Mouse (Mus musculus) CD4-positive, CD25-positive, alpha-beta regulatory T cell, adult 4 months (primary cell): ENCODE data around the gene Gm20388. TPM values are rescaled to one million over a fixed set of nuclear protein-coding genes. Genes with fewer than 3 reads are reported as not detected.
"Not testable (repeated sequence)": the region's sequence is repeated elsewhere in the genome, so short reads cannot be mapped to it uniquely, and the experiment has no call there.

Experiments
- ATAC-seq: one replicate; pipeline ENCODE4 v1.8.0; 2017
- polyA plus RNA-seq, 2 experiments: library from polyadenylated mRNA; unstranded; fragments of 100-300 nt; shearing (Covaris generic); gene quantifications; one replicate each; pipeline ENCODE4 v1.2.1; 2017

Gene Gm20388
- polyA plus RNA-seq, 2 experiments from 2014 or later = 10.7 to 12.8 TPM

DNA sequence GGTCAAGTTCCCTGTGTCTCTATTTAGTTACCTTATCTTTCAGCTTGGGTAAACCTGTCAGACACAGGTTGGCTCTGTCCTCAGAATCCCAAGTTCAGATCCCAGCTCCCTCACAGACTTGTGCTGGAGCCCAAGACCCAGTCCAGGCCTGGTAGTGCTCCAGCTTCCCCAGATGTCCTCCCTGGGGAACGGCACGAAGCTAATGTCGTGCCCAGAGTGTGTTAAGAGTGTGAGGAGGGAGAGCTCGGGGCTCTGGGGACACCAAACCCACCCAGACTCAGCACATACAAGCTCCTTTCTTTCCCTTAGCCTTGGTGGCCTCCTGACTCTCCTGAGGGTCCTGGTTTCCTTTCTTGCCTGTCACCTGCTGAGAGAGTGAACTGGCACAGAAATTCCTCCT is 1389.4 kb downstream of the Gm20388 start:
- no peak for ATAC-seq

DNA sequence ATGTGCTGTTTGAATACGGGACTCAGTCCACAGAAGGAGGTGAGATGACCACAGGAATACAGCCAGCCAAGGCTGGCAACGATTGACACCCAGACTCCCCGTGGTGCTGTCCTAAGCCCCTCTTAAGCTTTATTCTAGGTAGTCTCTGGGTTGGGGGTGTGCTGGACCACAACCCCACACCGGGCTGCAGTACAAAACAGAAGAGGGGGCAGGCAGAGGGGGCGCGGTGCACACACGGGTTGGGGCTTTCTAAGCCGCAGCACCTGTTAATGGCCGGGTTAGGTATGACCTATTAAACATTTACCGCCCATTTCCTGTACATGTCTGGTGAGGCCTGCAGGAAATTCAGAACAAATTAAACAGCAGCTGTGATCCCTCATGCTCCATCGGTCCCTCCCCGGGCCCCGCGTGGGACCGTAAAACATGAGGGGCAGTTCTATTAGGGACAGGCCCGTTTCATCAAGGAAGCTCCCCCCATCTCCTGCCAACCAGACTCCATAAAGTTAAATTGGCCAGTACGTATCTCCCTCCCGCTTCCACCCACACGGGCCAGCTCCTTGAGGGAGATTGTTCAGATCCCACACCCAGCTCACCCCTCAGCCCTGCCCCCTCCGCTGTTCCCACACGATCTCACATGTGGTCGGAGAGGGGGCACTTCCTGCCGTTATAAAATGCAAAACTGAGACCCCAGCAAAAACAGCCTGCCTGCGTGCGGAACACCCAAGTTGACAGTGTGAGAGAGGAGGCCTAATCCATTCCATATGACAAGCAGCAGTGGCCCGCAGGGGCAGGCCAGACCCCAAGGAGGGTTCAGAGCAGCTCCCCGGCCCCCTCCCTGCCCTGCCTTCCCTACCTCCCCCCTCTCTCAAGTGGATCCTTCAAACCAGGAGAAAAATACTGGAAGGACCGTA is 1390.1 kb downstream of the Gm20388 start:
- ATAC-seq = peak; percentile 78

DNA sequence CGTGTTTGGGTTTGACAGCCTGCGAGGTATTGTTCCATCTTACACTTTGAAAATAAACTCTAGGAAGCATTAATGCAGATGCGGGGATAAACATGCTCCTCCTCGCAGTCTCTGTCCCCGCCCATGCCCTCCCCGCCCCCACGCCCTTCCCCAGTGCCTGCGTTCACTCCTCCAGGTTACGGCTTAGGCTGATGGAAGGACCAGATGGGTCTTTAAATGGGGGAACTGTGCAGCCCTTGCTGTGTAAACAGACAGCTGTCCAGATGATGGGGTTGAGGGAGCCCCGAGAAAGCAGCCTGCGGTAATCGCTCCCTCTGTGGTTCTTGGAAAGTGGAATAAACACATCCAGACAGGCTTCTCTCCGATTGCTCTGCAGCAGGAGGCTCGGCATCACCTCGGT is 1390.8 kb downstream of the Gm20388 start:
- ATAC-seq = no peak

DNA sequence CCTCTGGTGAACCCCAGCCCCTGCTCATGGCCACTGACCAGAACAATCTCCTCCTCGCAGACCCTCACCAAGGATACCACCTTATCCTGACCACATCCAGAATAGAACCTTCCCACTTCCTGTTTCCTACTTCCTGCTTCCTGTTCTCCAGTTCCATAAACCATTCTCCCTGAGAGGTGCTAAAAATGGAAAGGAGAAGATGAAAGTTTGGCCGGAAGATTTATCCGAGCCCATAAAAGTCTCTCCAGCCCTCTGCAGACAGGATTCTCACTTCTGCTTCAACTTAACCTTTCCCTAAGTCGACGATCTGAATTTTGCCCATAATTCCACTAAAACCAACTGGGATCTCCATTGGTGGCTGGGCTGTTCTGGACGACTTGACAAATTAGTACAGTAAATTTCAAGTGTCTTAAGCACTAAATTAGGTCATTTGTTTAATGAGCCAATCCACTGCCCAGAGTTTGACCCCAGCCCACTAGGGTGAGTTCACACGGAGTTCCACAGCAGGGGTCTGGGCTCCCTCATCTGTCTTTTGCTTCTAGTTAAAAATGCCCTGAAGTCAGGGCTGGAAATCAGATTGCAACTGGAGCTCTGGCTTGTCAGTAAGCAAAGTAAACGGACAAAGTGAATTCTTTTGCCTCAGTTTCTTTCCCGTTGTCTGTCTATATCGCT is 1391.5 kb downstream of the Gm20388 start:
- ATAC-seq = no peak

DNA sequence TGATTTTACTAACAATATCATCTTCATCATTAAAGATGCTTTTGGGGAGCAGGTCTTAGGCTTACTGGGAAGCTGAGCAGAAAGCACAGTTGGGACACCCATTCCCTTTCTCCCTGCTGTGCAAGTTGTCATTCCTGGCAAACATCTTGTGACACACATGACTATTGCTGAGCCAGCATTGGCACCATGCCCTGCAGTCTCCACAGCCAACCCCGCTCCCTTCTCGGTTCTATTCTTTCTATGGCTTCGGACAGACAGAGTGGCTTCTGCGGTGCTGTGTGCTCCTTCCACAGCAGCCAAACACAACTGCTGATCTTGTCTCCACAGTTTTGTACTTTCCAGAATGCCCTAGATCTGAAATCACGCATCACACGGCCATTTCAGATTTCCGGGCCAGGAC is 1397.1 kb downstream of the Gm20388 start:
- no peak for ATAC-seq

DNA sequence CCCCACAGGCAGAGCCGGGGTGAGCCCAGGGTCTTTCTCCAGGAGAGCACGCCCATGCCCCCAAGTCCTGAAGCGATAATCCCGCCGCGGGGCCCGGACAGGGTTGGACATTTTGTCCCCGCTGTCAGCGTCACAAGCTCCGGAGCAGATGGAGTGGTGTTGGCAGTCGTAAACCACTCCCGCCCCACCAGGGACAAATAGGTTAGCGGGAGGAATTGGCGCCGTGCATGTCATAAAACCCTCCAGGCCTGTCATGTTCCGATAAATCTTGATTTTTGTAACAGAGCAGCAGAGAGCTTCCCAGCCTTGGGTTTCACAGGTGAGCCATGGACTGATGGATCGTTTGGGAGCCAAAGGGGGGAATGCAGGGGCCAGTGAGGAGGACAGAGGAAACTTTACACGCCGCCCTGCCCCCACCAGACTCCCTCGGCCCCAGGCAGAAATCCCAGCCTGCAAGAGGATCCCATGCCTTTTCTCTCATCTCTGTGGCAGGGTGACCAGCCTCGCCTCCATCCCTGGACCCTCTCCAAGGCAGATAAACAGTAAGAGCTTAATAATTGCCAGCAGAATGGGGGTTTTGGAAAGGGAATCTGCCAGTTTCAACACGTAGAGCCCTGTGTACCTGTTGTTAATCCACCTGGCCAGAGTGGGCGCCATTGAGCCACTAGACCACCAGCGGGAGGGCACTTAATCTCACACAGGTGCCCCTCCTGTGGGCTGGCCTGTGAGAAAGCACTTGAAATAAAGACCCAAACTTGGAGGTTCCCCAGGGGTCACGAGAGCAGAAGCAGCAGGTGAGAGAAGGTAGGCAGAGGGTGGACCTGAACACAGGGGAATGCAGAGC is 1400.6 kb downstream of the Gm20388 start:
- no peak for ATAC-seq

DNA sequence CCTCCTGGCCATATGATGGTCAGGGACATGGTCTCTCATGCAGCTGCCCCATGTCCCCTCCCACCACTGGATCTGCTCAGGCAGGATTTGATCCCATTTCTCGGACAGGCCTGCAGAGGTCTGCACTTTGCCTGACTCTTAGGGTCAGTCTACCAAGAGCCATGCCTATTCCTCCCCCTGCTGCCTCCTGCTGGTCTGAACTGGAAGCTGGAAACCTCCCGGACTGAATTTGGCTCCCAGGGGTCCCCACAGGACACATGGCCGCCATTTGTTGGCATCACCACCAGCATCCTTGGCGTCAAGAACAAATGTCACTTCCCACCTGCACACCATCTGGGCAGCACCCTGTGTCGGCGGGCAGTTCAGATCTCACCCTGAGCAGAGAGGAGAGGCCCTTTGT is 1402.8 kb downstream of the Gm20388 start:
- no peak for ATAC-seq

DNA sequence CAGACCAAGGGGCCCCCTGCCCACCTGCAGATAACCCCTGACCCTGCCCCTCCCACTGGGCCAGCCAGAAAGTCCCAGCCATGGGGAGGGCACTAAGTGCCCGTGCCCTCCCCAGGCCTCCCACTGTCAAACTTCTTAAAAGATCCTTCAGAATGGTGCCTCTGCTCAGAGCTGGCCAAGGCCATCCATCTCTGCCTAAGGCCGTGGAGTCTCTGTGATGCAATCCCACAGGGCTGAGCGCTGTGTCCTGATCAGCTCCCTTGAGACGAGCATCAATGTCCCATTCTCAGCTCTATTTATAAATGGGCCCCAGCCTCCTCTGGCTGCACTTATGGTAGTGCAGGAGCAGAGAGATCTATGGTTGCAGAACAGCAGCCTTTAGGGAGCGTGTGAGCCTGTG is 1403.4 kb downstream of the Gm20388 start:
- ATAC-seq = no peak

DNA sequence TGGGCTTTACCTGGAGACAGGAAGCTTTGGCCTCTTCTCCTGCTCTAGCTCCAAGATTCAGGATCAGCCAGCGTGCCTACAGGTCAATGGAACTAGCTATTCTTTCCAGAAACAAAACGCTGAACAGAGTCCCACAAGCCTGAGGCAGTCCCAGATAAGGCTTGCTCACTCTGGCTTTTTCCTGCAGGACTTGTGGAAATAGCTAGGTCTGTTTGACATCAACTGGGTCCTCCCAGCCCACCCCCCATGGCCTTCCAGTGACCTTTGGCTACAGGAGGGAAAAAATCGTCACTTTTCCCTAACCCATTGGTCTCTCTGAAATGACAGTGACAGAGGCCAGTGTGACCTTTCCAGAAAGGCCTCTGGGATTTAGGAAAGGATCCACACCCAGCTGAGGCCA is 1404.9 kb downstream of the Gm20388 start:
- no peak for ATAC-seq

DNA sequence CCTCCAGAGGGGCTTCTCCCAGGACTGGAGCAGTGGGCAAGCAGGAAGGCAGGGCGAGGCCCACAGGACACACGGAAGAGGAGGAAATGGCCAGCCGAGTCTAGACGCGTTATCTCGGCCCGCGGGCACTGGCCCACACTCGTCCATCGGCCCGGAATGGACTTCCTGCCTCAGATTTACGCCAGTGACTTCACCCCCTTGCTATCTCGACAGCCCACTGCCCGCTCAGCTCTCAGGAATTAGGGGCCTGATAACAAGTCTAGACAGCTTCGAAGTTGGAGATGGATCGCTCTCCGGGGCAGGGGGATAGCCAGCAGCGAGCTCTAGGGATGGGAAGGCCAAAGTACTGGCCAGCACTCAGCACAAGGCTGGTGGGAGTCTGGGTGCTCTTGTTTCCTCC is 1405.4 kb downstream of the Gm20388 start:
- ATAC-seq = no peak

DNA sequence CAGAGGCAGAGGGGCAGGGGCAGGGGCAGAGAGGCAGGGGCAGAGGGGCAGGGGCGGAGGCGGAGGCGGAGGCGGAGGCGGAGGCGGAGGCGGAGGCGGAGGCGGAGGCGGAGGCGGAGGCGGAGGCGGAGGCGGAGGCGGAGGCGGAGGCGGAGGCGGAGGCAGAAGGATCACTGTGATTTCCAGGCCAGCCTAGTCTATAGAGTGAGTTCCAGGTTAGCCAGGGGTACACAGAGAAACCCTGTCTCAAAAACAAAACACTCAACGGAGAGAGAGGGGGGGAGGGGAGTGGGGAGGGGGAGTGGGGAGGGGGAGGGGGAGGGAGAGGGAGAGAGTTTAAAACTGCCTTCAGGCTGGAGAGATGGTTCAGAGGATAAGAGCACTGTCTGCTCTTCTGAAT is 1408.1 kb downstream of the Gm20388 start:
- ATAC-seq = not testable (repeated sequence)

DNA sequence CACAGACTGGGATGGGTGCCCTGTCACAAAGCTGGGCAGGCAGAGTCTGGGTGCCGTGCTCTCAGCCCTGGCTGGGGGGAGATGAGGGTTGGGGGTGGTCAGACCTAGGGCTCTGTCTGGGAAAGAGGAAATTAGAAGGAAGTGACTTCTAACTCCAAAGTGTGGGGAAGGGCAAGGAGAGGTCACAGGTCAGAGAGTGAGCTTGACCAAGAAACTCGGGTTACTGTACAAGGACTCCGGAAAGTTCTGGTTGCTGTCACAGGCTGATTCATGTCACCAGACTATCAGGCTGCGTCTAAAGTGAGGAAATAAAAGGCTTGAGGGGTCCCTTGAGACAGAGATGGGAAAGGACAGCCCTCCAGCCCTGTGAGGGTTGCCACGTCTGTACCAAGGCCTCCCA is 1408.8 kb downstream of the Gm20388 start:
- no peak for ATAC-seq

DNA sequence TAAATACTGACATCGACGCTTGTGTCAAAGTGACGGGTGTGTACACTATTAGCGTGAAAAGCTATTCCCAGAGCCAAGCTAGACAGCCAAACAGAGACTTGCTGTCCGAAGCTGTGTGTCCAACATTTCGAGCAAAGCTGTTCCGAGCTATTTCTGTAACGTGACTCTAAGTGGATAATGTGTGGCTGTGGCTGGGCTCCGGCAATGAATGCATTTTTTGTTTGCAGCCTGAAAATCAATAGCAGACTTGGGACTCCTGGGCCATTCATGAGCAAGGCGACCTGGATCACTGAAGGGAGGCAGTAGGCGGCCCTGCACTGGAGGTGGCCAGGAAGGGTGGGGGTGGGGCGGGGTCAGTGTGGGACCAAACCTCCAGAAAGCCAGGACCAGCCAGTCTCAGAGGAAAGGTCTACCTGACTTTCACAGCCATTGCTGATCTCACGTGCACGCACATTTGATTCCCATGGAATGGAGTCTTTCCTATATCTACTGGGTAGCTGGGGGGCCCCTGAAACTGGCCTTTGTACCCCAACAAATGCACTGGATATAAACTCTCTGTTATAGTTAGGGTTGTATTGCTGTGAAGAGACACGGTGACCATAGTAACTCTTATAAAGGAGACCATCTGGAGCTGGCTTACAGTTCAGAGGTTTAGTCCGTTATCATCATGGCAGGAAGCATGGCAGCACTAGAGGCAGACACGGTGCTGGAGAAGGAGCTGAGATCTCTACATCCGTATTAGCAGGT is 1415.7 kb downstream of the Gm20388 start:
- ATAC-seq = no peak

DNA sequence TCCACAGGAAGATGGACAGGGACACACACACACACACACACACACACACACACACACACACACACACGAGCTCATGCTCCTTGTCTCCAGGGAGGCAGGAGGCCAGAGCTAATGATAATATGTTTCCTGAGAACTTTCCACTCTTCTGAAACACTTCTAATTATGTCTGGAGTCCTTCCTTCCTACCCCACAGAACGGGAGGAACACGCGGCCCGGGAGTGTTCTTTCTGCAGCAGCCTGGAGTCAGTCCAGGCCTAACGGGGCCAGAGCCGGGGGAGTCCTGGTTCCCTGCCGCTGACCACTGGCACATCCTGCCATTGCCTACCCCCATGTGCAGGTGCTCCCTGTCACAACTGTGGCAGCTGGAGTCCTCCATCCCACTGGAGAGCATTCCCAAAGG is 1421.8 kb downstream of the Gm20388 start:
- ATAC-seq = no peak

DNA sequence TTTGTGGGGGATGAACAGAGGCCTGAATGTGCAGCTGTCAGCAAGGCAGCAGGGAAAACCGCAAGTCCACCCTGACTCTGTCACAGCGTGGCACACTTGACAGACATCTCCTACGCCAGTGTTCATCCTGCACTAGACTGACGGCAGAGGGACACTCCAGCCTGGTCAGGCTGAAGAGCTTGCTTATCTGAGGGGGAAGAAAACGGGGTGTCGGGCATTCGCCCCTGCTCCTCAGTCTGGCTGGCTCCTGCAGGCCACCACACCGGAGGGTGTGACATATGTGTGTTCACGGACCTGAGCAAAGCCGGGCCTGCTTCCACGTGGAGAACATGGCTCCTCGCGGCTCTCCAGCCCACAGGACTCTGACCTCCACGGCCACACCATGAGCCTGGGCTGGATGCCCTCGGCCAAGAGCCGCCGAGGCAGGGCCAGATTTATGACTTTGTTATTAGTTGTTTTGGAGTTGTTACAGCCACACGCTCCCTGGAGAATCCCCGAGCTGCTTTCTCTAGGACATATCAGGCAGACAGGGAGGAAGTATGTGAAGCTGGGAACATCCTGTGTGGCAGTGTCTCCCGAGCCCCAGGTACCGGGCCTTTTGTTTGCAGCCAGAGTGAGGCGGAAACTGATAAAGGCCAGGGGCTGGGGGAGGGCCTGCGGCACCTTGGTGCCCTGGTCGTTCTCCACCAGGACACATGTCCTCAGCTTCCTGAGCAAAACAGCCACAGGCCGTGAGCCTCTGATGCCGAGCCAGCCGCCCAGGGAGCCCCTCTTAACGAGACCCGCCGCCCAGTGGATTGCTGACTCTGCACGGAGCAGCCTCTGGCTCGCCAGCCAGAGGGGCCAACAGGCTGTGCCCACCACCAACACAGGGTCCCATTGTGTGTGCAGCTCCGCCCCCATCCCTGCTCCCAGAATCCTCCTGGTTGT is 1424.1 kb downstream of the Gm20388 start:
- no peak for ATAC-seq

DNA sequence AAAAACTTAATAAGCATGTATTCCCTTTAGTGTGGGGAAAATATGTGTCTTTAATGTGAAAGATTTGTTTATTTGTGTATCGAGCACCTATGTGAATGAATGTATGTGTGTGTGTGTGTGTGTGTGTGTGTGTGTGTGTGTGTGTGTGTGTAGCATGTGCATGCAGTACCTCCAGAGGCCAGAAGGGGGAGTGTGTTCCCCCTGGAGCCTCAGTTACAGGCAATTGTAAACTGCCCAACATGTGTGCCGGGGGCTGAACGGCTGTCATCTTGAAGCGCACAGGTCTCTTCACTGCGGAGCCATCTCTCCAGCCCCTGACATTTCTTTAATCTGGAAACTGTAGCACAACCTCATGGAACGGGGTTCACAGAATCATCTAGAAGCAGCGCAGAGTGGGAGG is 1425.0 kb downstream of the Gm20388 start:
- ATAC-seq = no peak

DNA sequence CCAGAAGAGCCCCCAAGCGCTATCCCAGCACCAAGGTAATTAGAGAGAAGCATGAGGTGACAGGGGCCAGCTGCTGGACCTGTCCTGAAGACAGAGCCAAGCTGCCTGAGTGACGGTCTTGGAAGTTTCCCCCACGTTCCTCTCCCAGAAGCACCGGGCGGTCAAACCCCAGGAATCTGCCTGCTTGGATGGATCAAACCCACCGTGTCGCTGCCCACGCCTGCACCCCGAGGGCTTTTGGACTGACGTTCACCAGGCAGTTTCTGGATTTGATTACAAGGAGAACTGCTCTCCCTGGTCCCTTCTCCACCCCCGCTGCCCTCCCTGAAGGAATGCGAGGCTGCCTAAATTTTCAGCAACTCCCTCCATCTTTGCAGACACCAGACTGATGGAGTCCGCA is 1432.3 kb downstream of the Gm20388 start:
- no peak for ATAC-seq

DNA sequence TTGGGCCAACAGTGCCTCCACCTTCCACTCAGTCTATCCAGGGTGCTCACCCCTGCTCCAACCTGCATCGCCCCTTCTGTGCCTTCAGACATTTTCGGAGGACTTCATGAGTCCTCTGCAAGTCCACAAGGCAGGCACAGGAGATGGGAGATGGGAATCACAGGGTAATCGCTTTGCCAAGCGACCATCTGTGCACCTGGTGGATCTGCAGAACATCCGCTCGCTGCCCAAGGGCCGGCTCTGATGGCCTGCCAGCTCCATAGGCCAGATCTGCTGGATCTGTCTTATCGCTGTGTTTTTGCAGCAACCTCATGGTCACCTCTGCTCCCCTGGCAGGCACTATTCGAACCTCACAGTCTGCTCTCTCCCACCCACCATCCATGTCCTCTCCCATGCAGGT is 1433.8 kb downstream of the Gm20388 start:
- no peak for ATAC-seq

DNA sequence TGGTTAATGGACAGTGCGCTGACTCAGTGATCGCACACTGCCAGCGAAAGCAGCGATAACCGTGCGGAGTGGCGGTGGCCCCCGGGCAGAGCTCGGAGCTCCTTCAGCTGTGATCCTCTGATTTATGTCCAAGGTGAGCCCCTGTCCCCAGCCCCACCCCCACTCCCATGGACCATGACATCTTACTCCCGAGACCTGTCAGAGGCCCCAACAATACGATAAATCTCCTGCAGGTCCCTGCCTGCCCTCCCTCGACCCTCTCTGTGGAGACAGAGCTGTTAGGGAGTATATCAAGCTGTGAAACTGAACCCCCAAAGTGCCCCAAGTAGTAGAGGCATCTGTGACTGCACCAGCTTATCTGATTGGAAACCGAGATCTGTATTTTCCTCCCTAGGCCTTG is 1435.5 kb downstream of the Gm20388 start:
- ATAC-seq = no peak

DNA sequence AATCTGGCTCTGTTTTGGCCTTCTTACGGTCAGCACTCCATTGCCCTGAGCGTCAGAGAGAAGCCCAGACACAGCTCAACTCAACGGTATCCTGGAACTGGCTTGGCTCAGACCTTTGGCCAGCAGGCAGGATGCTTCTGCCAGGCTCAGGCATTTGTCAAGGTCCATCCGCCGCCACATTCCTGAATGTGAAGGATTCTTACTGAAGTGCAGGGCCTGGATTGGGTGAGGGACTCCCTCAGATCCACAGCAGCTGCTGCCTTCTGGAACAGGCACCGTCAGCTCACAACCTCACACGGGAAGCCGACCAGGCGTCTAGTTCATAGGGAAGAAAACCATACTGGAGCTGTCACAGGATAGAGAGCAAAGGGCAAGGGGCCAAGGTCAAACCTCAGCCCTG is 1436.2 kb downstream of the Gm20388 start:
- ATAC-seq = no peak

DNA sequence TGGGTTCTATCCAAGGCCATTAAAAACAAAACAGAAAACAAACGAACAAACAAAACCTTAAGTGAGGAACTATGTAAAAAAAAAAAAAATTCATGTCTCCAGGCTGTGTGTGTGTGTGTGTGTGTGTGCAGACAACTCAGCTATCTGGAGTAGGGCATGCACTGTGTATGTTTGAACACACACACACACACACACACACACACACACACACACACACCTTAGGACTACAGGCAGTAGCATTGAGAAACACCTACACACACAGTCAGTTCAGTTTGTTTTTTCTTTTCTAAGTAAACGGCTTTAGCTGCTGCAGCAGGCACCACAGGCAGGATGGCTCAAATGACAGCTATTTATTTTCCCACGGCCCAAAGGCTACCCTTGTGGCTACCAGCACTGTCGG is 1438.4 kb downstream of the Gm20388 start:
- ATAC-seq = no peak
